Mouse (Mus musculus) lung, postnatal 25 days (tissue): ENCODE measurements around the gene Phactr2.
"Not testable (repeated sequence)": the region's sequence is repeated elsewhere in the genome, so short reads cannot be mapped to it uniquely, and the experiment has no call there.

Experiments used
- DNase-seq: peaks from one replicate; pipeline ENCODE4 v3.0.0; 2022; ENCODE audit warnings: low spot score

Phactr2 gene

GRCm38 (mm10) chr10:13473833-13474567 lies at the start of gene Phactr2:
Gene Phactr2 (minus strand): TSS chr10:13474412.
- peak; percentile 32 for DNase-seq

- DNase-seq = peak; percentile 39
These were observed 47.6 kb upstream of the Phactr2 start for GRCm38 (mm10) chr10:13521857-13522256.

DNA sequence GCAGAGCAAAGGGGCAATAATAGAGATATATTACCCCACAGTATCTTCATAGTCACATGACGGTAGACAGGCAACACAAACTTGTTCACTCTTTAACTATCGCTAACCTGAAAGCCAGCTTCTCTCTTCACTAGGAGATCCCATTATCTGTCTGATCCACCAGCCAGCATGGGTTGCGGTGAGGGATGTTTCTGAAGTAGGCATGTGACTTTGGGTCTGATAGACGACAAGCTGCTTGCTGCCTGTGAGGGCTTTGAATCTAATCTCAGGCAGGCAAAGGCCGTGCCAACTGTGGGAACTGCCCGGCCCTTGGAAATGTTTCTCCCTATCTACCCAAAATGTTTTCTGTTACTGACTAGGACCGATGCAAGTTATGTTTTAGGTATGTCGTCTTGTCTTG lies 28.2 kb upstream of the Phactr2 start:
- DNase-seq = no peak

GRCm38 (mm10) chr10:13501533-13501932 lies 27.3 kb upstream of the Phactr2 start:
- DNase-seq = not testable (repeated sequence)

DNA sequence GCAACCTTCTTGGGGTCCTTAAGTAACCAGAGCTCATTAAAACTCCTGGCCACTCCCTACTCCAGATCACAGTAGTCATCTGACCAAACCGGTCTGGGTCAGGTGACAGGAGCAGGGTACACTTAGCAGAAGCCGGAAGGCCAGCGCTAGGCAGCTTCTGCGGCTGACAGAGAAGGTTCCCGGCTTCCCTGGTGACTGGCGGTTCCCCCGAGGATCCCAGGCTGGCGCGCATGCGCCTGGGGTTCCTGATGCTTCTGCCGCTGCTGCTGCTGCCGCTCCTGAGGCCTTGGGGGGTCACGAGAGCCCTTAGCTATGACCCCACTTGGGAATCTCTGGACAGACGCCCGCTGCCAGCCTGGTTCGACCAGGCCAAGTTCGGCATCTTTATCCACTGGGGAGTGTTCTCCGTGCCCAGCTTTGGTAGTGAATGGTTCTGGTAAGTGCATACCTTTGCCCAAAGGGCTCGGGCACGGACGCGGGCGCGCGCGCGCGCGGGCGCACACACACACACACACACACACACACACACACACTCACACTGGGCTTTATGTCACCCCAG lies 26.8 kb upstream of the Phactr2 start:
- peak; percentile 93 for DNase-seq

DNA sequence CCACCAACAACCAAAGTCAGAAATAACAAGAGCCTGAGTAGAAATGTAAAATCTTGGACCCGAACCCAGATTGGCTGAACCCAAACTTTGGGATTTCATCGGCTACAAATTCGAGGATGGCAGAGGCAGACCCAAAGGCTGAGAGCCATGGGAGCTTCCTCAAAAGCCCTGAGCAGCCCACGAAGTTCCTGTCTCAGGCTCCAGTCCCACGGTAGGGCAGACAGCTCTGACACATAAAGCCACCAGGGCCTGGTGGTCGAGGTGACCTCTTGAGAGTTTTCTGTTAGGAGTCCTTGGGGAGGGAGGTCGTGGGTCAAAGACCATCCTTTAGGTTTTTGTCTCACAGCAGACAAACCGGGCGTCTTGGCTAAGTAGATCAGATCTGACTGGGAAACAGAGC lies 26.3 kb upstream of the Phactr2 start:
- no peak for DNase-seq

GRCm38 (mm10) chr10:13499331-13499730 lies 25.1 kb upstream of the Phactr2 start, which contains the start of gene Fuca2:
Gene Fuca2 (plus strand): TSS chr10:13499540.
- no peak for DNase-seq

GRCm38 (mm10) chr10:13496315-13496714 lies 22.1 kb upstream of the Phactr2 start:
- DNase-seq = no peak

DNA sequence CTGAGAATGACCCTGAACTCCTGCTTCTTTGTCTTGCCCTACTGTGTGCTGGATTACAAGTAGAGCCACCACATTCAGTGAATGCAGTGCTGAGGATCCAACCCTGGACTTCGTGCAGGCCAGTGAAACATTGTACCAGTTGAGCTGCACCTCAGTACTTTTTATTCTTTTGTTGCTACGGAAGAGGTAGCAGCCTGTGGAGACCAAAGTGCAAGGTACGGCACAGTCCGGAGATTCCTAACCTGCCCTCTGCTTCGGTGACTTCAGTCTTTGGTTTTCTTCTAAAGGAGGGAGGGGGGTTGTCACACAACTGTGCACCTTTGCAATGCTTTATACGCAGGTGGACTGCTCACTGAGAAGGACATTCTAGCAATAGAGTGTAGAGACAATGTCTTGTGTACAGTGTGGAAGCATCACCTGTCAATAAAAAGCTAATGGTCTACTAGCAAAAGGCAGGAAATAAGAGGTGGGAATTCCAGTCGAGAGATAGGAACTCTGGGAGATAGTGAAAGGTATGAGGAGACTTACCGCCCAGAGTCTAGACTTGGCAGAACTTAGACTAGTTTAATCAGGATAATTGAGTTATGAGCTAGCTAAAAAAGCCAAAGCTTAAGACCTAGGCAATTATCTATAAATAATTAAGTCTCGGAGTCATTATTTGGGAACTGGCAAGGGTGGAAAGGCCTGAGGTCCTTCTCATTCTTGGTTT lies 19.9 kb upstream of the Phactr2 start:
- DNase-seq = no peak

- DNase-seq = no peak
These were observed 15.5 kb upstream of the Phactr2 start for GRCm38 (mm10) chr10:13489671-13490070.

DNA sequence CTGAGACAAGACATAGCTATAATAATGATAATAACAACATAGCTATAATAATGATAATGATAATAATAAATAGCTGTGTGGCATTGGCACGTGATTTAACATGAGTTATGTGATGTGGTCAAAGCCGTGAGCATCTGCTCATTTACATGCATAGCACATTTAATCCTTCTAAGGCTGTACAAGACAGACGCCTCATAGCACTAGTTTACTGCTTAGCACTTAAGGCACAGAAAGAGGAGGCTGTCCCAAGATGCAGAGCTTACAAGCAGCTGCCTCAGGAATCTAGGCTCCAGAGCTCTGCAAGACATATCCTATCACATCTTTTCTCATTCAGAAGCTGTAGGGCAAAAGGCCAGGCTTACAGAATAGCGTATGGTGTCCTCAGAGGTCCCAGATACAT lies 11.7 kb upstream of the Phactr2 start:
- DNase-seq = no peak

DNA sequence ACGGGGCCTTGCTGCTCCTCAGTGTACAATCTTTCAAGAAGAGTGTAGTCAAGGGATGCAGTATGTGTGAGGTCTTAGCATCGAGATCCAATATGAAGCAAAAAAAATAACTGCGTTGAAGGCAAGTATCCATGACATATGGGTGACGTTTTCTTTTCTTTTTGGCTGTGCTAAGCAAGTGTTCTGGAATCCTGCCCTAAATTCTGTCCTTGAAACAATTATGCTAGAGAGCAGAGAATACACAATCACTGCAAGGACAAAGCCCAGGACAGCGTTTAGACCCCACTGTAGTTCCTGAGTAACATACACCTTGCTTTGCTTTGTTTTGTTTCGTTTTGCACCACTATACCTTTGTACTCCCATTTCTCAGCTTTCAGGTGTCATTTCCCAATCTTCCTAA lies 5.1 kb upstream of the Phactr2 start:
- DNase-seq = no peak

- no peak for DNase-seq
These were observed 909 bp upstream of the Phactr2 start for GRCm38 (mm10) chr10:13475121-13475520.

- DNase-seq = no peak
These were observed 350 bp upstream of the Phactr2 start for GRCm38 (mm10) chr10:13474568-13474955.

DNA sequence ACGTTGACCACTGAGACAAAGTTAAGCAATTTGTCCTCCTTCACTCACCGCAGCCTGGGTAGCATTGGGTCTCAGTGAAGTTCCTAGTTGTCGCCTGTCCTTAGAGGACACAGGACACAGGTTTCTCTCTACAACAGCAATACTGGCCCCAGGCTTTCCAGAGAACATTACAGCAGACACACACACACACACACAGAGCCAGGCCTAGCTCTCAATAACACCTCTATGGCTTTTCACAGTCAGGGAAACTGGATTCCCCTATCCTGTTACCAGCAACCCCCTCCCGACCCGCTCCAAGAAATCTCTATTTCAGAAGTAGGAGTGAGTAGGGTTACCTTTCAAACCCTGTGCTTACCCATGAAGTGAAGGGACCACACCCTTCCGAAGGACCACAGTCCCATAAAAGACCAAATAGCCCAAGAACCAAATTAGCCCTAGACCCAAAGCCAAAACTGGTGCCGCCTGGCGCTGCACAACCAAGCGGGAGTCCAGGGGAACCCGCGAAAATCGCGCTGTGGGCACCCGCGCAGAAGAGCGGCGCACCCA lies 852 bp downstream of the Phactr2 start:
- no peak for DNase-seq

DNA sequence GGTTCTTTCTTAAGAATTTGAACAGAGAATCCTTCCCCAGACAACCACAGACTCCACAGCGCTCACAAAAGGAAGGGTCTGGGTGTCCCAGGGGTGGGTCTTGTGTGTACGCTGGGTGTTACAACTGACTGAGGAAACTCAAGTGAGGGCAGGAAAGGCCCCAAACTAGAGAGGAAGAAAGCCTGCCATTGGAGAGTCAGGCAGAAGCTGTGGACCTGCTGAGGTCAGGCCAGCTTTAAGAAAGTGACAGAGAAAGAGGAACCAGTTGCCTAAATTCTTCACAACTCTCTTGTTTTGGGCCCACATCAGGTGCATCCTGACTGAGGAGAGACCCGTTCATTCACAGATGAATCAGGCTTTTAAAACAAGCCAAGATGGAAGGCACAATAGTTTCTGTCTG lies 4.0 kb downstream of the Phactr2 start:
- DNase-seq = no peak

- DNase-seq = not testable (repeated sequence)
These were observed 6.1 kb downstream of the Phactr2 start for GRCm38 (mm10) chr10:13468025-13468529.

DNA sequence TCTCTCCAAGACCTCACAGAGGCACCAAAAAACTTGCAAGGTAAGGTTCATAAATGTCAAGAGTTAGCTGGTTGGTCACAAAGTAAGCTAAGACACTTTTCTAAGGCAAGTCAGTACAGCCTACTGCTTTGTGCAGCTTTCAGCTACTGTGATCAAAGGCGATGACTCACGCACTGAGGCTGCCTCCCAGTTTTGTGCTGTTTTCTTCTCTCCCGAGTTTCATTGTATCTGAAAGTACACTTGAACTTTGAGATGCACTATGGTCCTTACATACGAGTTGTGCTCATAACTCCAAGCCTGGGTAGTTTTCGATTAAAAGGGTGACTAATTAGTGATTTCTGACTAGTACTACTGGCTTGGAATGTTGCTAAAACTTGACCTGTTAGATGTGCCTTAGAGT lies 7.3 kb downstream of the Phactr2 start:
- no peak for DNase-seq

GRCm38 (mm10) chr10:13464295-13464694 lies 9.9 kb downstream of the Phactr2 start:
- DNase-seq = not testable (repeated sequence)

DNA sequence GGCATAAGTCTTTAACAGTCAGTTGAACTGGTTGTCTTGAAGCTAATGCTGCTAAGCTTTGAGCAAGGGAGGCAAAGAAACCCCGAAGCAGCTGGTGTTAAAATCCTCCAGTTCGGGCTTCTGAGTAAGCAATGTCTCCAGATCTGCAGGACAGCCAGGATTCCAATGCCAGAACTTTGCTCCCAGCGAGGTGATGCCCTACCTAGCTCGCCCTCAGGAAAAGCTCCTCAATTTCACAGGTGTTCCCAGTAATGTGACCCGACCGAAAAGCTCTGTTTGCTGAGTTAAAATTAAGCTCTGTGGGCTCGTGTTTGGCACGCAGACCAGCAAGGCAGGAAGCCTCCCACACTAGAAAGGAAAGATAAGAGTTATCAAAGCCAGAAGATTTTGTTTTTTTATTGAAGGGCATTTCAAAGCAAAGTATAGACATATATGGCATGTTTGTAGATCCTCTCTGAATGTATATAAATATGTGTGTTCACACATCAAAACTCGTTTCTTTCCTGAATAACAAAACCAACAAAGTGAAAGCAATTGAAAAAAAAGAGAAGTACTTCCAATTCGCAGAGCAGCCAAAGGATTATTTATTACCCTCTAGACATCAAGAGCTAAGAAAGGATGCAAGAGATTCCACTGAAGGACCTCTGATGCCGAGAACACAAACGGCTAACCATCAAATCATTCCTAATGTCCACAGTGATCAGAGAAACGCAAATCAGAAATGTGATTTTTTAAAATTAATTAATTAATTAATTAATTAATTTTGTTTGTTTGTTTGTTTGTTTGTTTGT lies 20.8 kb downstream of the Phactr2 start:
- no peak for DNase-seq

GRCm38 (mm10) chr10:13451640-13452039 lies 22.6 kb downstream of the Phactr2 start:
- DNase-seq = no peak
